Mouse (Mus musculus) retina, postnatal 1 day (tissue): ENCODE results near the gene Eif4h.

ENCODE experiments used
- DNase-seq: peaks from one replicate; pipeline ENCODE4 v3.0.0-alpha.2; 2012

Gene Eif4h

GRCm38 (mm10) chr5:134604376-134604775 is 34.9 kb downstream of the Eif4h start:
- DNase-seq: no peak

- no peak for DNase-seq
Observed at GRCm38 (mm10) chr5:134597711-134598110, 41.6 kb downstream of the Eif4h start.

DNA sequence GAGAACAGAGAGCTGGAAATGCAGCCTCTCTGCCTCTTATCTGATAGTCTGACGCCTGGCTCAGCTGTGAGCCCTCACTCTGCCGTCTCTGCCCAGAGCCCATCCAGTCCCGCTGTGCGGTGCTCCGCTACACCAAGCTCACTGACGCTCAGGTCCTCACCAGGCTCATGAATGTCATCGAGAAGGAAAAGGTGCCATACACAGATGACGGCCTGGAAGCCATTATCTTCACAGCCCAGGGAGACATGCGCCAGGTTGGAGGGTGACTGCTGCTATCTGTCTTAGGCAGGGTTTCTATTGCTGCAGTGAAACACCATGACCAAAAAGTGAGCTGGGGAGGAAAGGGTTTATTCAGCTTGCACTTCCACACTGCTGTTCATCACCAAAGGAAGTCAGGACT is 46.2 kb downstream of the Eif4h start:
- no peak for DNase-seq

DNA sequence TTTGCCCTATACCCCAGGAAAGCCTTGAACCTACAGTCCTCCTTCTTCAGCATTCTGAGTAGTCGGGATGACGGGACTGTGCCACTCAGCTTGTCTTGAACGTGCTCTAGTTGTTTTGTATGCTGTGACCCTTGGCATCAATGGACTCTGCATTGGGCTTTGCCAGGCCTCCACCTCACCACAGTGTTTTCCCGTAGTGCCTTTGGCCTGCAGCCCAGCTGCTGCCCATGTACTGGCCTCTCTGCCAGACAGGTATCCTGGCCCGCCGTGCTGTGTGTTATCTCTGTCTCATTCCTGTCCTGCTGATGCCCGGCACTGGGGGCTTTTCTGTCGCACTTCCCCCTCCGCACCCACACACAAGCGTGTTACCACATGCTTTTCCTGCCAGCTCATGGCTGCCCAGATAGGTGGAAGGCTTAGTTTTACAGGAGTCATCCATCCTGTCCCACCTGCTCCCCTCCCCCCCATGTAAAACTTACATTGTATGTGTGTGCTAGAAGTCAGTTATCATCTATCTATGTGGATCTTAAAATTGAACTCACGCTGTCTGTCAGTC is 47.2 kb downstream of the Eif4h start:
- DNase-seq: no peak

GRCm38 (mm10) chr5:134589900-134590299 is 49.4 kb downstream of the Eif4h start:
- DNase-seq: no peak

- no peak for DNase-seq
Observed at GRCm38 (mm10) chr5:134584798-134585197, 54.5 kb downstream of the Eif4h start.

- no peak for DNase-seq
Observed at GRCm38 (mm10) chr5:134583884-134584213, 55.4 kb downstream of the Eif4h start.

GRCm38 (mm10) chr5:134583006-134583883 is 56.0 kb downstream of the Eif4h start:
- no peak for DNase-seq

DNA sequence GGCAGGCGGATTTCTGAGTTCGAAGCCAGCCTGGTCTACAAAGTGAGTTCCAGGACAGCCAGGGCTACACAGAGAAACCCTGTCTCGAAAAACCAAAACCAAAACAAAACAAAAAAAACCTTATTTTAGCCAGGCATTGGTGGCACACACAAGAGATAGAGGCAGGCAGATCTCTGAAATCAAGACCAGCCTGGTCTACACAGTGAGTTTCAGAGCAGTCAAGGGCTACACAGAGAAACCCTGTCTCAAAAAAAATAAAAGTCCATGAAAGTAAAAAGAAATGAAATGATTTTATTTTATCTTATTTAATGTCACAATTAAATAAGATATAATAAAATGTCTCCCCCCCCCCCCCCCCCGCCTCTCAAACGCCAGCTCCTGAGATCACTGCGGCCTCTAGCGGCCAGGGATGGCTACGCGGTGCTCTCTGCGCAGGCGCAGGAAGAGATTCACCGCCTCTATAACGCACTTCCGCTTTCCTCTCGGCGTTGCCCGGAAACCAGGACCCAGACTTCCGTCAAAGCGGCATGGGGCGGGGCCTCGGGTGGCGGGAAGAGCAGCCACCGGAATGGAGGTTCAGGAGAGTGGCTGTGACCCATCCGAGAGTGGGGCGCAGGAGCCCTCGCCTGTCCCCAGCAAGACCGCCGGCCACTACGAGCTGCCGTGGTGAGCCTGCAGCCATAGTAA is 56.9 kb downstream of the Eif4h start:
- peak; percentile 98 for DNase-seq

GRCm38 (mm10) chr5:134581146-134581545 is 58.1 kb downstream of the Eif4h start, which contains the start of gene Rfc2:
Gene Rfc2, plus strand, starts transcription at chr5:134581366.
- no peak for DNase-seq

- DNase-seq: no peak
Observed at GRCm38 (mm10) chr5:134579135-134579534, 60.2 kb downstream of the Eif4h start.

- DNase-seq: no peak
Observed at GRCm38 (mm10) chr5:134577534-134577933, 61.8 kb downstream of the Eif4h start.

DNA sequence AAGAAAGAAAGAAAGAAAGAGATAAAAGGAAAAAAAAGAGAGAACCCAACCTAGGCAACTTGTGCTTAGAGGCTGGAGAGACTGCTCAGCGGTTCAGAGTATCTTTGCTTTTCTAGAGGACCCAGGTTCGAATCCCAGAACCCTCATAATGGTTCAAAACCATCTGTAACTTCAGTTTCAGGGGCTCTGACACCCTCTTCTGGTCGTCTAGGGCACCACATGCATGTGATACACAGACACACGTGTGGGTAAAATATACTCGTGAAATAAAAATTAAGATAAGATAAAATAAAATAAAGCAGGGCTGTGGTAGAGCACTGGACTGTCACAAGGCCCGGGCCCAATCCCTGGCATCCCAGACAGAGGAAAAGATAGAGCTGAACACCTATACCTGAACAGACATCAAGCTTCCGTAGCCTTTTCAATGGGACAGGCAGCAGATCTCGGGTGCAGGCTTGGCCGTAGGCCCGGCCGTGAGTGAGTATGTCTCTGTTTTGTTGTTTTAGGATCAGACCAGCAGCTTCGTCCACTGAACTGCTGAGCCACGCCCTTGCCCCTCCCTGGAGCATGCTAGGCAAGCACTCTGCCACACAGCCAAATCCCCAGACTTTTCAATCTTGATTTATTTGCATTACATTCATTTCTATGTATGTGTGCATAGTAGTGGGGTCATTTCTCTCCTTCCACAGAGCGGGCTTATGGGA is 62.6 kb downstream of the Eif4h start:
- no peak for DNase-seq

- no peak for DNase-seq
Observed at GRCm38 (mm10) chr5:134575833-134576232, 63.5 kb downstream of the Eif4h start.

DNA sequence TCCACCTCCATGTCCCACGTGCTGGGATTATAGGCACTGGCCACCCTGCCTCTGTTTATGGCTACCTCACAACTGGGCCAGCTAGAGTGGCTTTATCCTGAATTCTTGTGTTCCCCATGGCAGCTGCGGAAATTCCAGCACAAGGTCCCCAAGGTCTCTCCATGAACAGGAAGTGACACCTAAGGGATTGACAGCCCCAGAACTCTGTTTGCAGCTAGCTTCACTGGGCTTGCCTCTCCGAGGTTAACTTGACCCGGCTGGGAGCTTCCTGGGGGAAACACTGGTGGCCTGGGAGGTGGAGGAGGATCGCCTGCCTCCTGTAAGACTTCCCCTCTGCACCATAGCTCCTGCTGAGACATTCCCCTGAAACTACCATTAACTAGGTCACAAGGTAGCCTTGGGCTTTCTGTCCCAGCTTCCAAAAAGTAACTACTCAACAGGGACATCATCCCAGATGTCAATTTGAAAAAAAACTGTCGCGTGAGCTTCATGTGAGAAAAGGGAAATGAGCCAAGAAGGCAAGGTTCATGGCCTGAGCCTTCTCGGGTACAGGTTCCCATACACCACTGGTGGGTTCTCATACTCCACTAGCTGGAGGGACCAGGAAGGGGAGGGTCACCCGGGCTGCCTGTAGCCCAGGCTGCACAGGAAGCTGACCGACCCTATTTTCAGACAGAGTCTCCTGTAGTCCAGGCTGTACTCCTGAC is 66.6 kb downstream of the Eif4h start:
- peak; percentile 14 for DNase-seq

DNA sequence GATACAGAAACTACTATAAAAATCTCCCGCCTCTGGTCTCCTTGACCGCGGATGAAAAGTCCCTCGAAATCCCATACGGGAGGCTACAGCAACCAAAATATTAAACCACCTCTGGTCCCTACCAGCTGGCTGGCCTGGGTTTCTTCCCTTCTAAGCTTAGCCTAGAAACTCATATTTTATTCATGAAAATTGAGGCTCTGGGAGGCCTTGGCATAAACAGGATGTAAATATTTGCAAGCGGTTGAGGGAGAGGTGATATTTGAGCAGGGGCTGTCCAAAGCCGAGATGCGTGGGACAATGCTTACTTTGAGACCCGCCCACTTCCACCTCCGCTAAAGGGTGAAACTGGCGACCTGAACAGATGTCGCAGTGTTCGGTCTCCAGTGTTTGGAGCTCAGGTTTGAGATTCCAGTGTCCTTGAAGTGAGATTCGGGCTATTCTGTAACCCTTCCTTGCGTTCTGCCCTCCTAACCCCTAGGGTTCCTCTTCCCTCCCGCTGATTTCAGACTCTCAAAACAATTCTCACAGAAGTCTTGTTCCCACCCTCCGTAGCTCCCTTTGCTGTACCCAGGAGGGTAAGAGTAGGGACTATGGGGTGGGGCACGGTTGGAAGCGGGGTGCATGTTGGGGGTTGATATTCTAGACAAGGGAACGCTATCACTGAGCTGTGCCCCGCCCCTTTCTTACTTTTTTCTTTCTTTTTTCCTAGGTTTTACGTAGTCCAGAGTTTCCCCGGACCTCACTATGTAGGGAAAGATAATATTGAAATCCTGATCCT is 67.4 kb downstream of the Eif4h start:
- DNase-seq: peak; percentile 91
